Mouse (Mus musculus) neural tube, embryonic 12.5 days (tissue): ENCODE measurements around the gene Corin. TPM values are rescaled to one million over a fixed set of nuclear protein-coding genes. Genes with fewer than 3 reads are reported as not detected.

ENCODE experiments used
- ATAC-seq: fragments of 200-750 bp; cut with Nextera tagmentation; 2 replicates; pipeline ENCODE4 v1.8.0; 2017; ENCODE audit warnings: low read depth, mild to moderate bottlenecking, moderate TSS enrichment, moderate library complexity; ENCODE audit not compliant: low FRiP score
- H3K27ac ChIP-seq: fragments of 300-500 bp; sonication (generic); 2 replicates; pipeline ENCODE4 v1.5.1; 2016
- H3K27me3 ChIP-seq: fragments of 300-500 bp; sonication (generic); replicated peaks from 2 replicates; pipeline ENCODE4 v1.6.1; 2016; ENCODE audit warnings: mild to moderate bottlenecking
- H3K36me3 ChIP-seq: fragments of 300-500 bp; sonication (generic); 2 replicates; pipeline ENCODE4 v1.6.1; 2016; ENCODE audit warnings: mild to moderate bottlenecking
- H3K4me1 ChIP-seq: fragments of 300-500 bp; sonication (generic); 2 replicates; pipeline ENCODE4 v1.6.1; 2016
- H3K4me2 ChIP-seq: fragments of 300-500 bp; sonication (generic); replicated peaks from 2 replicates; pipeline ENCODE4 v1.6.1; 2016; ENCODE audit warnings: mild to moderate bottlenecking
- H3K4me3 ChIP-seq: fragments of 300-500 bp; sonication (generic); 2 replicates; pipeline ENCODE4 v1.5.1; 2016
- H3K9ac ChIP-seq: fragments of 300-500 bp; sonication (generic); 2 replicates; pipeline ENCODE4 v1.6.1; 2016; ENCODE audit warnings: mild to moderate bottlenecking
- H3K9me3 ChIP-seq: fragments of 300-500 bp; sonication (generic); 2 replicates; pipeline ENCODE4 v1.6.1; 2016; ENCODE audit warnings: mild to moderate bottlenecking
- WGBS: fragments of 180-500 bp; shearing (Covaris S2); methylation state at CpG from one replicate; pipeline ENCODE4 v1.1.7; 2016; 5-methylcytosine and 5-hydroxymethylcytosine counted together
- polyA plus RNA-seq: library from polyadenylated mRNA; unstranded; fragments of >200 nt; fragmentation: Nextera tagmentation; extraction: Ambion mirVana; gene quantifications from 2 replicates; pipeline ENCODE4 v1.2.1, GENCODE M21; 2016

Corin gene
- polyA plus RNA-seq, 1 experiment from 2014 or later, result 3.2 TPM

DNA sequence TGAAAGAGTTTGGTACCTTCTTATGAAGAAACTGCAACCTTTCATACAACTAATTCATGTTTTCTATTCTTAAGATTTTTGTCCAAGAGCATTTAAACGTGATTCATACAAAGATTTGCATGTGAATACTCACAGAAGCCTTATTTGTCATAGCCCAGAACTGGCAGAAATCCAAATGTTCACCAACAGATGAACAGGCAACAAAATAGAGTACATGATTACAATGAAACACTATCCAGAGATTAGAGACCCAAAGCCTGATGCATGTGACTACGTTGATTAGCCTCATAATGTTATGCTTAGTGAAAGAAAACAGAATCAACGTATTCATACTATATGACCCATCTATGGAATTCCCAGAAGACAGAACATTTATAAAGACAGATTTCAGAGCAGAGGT lies 140.4 kb downstream of the Corin start:
- 76% methylated on average over 3 of the region's 3 CpGs for WGBS
- H3K27me3 ChIP-seq, result no peaks in the 10 kb centered on the region
- no peak for ATAC-seq
- H3K4me2 ChIP-seq, result no peak overlapping the region
- no peak overlapping the region for H3K4me3 ChIP-seq
- H3K36me3 ChIP-seq, result no peaks in the 10 kb centered on the region
- no peaks in the 10 kb centered on the region for H3K4me1 ChIP-seq
- H3K9ac ChIP-seq, result no peak overlapping the region
- no peaks in the 10 kb centered on the region for H3K9me3 ChIP-seq
- no peak overlapping the region for H3K27ac ChIP-seq

DNA sequence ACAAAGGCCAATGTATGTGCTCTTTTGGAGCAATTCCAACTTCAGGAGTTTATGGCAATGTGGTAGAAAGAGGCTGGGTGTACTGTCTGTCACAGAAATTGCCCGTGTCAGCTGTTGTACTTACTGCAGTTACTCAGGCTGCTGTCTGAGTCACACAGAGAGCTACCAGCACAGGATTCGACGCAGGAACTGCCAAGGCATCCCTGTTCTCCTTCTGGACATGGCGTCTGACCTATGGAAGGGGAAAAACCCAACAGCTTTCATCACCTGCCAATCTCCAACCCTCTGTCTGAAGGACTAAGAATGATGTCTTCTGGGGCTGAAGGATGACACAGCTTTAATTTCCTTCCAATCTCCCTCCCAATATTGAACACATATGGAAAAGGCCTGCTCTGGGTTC lies 150.5 kb downstream of the Corin start:
- no peak for ATAC-seq
- Histone ChIP-seq H3K9me3 (no peaks in the 10 kb centered on the region), H3K27ac (no peak overlapping the region), H3K36me3 (no peaks in the 10 kb centered on the region), H3K27me3 (no peaks in the 10 kb centered on the region), H3K4me3 (no peak overlapping the region), H3K9ac (no peak overlapping the region), H3K4me1 (no peaks in the 10 kb centered on the region), H3K4me2 (no peak overlapping the region)
- WGBS, result 81% methylated on average over 4 of the region's 4 CpGs

DNA sequence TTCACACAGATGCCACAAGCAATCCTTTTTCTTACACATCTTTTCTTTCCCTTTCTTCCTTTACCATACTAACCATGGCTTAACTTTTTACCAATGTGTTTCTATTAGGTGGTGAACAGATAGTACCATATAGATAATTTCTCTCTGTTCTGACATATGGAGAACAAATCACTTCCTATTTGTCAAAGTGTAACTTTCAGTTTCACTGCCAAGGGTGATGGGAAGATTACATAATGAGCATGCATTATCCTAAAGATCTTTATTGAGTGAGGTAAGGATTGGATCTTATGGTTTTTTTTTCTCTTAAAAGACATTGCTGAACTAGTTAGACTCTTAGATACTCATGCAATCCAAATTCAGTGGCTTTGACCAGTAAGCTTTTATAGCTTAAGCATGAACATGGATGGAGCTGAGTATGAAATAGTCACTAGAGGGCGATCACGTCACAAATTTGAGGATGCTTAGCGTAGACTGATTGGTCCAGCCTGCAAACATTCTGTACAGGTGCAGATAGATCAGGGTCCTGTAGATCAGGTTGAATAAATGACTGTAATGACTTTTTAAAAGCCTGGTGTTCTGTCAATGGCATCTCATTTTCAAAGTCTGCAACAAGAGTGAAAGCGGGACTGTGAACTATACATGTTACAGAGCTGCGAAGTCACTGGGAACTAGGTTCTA lies 154.1 kb downstream of the Corin start:
- Histone ChIP-seq H3K9me3 (no peaks in the 10 kb centered on the region), H3K9ac (no peak overlapping the region), H3K4me3 (no peak overlapping the region), H3K4me1 (no peaks in the 10 kb centered on the region), H3K36me3 (no peaks in the 10 kb centered on the region), H3K27ac (no peak overlapping the region), H3K27me3 (no peaks in the 10 kb centered on the region), H3K4me2 (no peak overlapping the region)
- peak; percentile 94 for ATAC-seq
- WGBS, result 34% methylated on average over 5 of the region's 5 CpGs

DNA sequence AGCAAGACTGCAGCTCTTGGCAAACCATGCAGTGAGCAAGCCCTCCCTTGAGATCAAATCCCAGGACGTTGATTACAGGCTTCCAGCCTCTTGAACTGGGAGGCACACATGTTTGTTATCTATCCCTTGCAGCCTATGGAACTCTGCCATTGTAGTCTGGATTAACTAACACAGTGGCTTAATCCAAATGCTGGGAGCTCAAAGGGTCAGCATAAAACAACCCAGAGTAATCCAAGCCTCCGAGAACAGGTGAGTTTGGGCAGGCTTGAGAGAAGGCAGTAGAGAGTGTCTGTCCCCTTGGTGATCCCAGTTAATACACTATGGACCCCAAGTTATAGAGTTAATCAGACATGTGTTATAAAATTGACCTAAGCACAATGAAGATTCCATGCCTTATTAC lies 155.7 kb downstream of the Corin start:
- ATAC-seq, result no peak
- no peak overlapping the region for H3K9ac ChIP-seq
- no peaks in the 10 kb centered on the region for H3K9me3 ChIP-seq
- H3K4me1 ChIP-seq, result no peaks in the 10 kb centered on the region
- no peak overlapping the region for H3K4me2 ChIP-seq
- no peak overlapping the region for H3K27ac ChIP-seq
- H3K4me3 ChIP-seq, result no peak overlapping the region
- H3K36me3 ChIP-seq, result no peaks in the 10 kb centered on the region
- no peaks in the 10 kb centered on the region for H3K27me3 ChIP-seq
- 76% methylated on average over 2 of the region's 2 CpGs for WGBS

DNA sequence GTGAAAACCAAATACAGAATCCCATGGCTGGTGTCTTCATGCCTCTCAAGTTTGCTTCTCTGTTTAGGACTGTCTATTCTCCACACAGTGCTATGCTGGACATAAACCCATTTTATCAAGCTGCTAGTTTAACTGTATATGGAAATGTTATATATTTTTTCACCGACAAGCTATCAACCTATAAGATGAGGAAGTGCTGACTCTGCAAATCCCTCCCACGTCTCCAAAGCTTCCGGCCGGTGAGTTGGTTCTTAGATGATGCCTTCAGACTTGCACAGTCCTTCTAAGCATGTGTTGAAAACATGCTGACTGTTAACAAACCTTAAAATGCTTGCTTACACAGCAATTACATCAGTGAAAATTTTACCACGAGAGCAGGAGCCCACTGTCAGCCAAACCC lies 168.4 kb downstream of the Corin start:
- H3K36me3 ChIP-seq, result no peaks in the 10 kb centered on the region
- H3K9me3 ChIP-seq, result no peaks in the 10 kb centered on the region
- H3K9ac ChIP-seq, result no peak overlapping the region
- no peak overlapping the region for H3K4me3 ChIP-seq
- WGBS, result 86% methylated on average over 5 of the region's 5 CpGs
- H3K4me1 ChIP-seq, result no peaks in the 10 kb centered on the region
- no peak for ATAC-seq
- H3K4me2 ChIP-seq, result no peak overlapping the region
- H3K27ac ChIP-seq, result no peak overlapping the region
- no peaks in the 10 kb centered on the region for H3K27me3 ChIP-seq

DNA sequence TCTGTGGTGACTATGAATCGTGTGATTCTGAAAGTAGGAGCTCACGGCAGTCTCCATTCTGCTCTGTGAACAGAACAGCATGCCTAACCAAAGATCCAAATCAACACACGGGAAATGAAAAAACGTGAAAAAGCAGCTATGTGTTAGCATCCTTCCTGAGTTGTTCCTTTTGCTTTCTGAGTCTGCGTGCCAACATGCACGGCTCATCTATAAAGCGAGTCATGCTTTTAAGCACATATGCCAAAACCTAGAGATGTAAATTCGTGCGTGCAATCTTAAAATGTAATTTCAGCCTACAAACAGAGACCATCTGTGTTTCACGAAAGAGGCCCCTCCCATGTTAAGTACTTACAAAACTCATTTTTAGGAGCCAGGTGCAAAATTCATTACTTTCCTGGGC lies 171.4 kb downstream of the Corin start:
- no peak overlapping the region for H3K4me2 ChIP-seq
- H3K27ac ChIP-seq, result no peak overlapping the region
- no peaks in the 10 kb centered on the region for H3K36me3 ChIP-seq
- no peaks in the 10 kb centered on the region for H3K27me3 ChIP-seq
- WGBS, result 90% methylated on average over 10 of the region's 10 CpGs
- no peak overlapping the region for H3K9ac ChIP-seq
- no peak for ATAC-seq
- H3K4me1 ChIP-seq, result no peaks in the 10 kb centered on the region; the same call in 1 of the 2 replicates
- no peaks in the 10 kb centered on the region for H3K9me3 ChIP-seq
- H3K4me3 ChIP-seq, result no peak overlapping the region

DNA sequence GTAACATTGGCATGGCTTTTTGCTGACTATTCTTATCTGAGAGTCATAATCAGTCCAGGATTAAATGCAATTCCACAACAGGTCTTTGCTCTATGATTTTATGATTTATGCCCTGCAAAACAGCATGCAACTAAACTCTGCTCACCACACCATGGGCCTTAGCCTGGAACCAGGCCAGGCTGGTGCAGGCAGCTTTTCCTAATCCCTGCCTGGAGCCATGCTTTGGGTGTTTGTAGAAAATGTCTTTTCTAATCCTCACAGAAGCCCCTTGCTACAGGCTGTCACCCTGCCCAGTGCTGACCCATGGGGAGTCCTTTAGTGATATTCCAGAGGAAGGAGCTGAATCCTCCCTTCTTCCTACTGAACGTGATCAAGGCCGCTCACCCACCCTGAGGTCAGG lies 173.1 kb downstream of the Corin start:
- 52% methylated on average over 2 of the region's 2 CpGs for WGBS
- Histone ChIP-seq H3K27ac (no peak overlapping the region), H3K27me3 (no peaks in the 10 kb centered on the region), H3K9ac (no peak overlapping the region), H3K4me3 (no peak overlapping the region), H3K9me3 (no peaks in the 10 kb centered on the region), H3K4me2 (no peak overlapping the region), H3K36me3 (no peaks in the 10 kb centered on the region), H3K4me1 (no peaks in the 10 kb centered on the region; the same call in 1 of the 2 replicates)
- no peak for ATAC-seq

DNA sequence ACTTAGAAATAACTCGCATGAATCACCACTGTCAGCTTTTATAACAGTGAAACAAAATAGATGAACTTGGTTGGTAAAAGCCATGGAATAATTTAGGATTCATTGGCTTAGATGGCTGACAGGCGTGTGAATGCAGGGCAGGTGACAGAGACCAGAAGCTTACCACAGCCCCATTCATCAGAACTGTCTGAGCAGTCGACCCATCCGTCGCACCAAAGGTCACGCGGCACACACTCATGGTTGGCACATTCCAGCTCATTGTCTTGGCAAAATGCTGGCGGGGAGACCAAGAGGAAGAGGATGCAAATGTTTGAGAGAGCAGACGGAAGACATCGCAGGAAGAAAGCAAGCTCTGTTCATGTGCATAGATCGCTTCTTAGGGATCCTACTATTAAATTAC lies 173.6 kb downstream of the Corin start:
- Histone ChIP-seq H3K36me3 (no peaks in the 10 kb centered on the region), H3K4me2 (no peak overlapping the region), H3K4me3 (no peak overlapping the region), H3K4me1 (no peaks in the 10 kb centered on the region; the same call in 1 of the 2 replicates), H3K9me3 (no peaks in the 10 kb centered on the region), H3K27ac (no peak overlapping the region), H3K9ac (no peak overlapping the region), H3K27me3 (no peaks in the 10 kb centered on the region)
- no peak for ATAC-seq
- 52% methylated on average over 11 of the region's 11 CpGs for WGBS

DNA sequence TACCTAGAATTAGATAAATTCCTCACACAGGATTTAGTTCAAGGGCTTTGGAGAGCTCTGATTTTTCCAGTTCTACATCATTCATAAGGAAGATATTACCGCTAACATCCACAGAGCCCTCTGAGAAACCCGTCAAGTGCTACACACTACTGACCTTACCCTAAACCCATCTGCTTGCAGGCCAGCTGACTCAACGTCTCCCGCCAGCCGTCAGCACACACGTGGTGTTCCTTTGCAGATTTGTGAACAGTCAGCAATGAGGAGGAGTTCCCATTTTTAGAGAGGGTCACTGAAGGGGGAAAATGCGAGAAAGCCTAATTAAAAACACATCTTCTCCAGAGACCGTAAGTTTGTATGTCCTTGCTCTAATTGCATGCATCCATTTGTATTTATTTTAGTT lies 174.8 kb downstream of the Corin start:
- Histone ChIP-seq H3K4me2 (no peak overlapping the region), H3K27ac (no peak overlapping the region), H3K9ac (no peak overlapping the region), H3K4me3 (no peak overlapping the region), H3K9me3 (no peaks in the 10 kb centered on the region), H3K4me1 (no peaks in the 10 kb centered on the region; the same call in 1 of the 2 replicates), H3K36me3 (no peaks in the 10 kb centered on the region), H3K27me3 (no peaks in the 10 kb centered on the region)
- WGBS, result 65% methylated on average over 8 of the region's 8 CpGs
- 0 out of 2 replicates have a peak, but pooled peaks have one; percentile 33 for ATAC-seq

DNA sequence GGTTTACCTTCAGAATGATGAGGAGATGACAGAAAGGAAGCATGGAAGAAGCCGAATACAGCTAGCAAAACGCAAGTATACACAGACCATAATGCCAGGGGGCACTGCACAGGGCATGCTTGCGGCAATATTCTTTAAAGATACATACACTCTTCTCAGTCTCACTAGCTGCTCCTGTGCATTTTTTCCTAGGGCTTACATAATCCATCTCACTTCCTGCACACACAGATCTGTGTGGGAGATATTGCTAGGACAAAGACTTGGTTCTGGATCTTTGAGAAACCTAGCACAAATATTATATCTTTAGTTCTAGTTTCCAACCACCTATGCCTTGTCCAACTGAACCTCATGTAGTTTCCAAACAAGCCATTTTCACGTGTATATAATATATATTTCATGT lies 189.0 kb downstream of the Corin start:
- H3K9ac ChIP-seq, result no peak overlapping the region
- H3K9me3 ChIP-seq, result no peaks in the 10 kb centered on the region
- 77% methylated on average over 4 of the region's 4 CpGs for WGBS
- no peaks in the 10 kb centered on the region for H3K4me1 ChIP-seq
- no peak for ATAC-seq
- no peaks in the 10 kb centered on the region for H3K36me3 ChIP-seq
- H3K4me2 ChIP-seq, result no peak overlapping the region
- no peak overlapping the region for H3K4me3 ChIP-seq
- no peak overlapping the region for H3K27ac ChIP-seq
- H3K27me3 ChIP-seq, result no peaks in the 10 kb centered on the region

DNA sequence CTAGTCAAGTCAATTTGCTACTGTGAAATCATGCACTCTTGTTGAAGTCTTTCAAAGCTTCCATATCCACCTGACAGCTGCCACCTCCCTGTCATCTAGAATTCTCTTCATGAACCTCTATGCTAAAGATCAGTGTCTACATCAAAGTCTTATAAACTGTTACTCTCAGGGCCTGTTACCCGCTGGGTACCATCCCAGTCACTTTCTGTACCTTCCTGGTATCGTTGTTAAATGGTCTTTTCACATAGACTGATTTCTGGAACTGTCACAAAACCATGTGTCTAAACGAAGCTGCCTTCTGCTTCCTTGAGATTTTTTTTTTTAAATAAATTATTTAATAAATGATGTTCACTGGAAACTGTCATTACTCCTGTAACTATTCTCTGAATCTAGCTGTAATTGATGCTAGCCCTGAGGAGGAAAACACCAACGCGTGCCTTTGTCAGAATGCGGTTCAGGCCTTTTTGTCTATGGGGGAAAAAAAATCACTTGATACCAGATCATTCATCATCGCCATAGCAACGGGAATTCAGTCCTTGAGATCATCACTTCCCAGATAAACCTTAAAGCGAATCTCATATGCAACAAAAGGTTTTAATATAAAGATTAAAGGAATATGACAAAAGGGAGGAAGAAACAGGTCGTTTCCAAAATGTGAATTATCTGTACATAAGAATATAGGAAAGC lies 205.7 kb downstream of the Corin start:
- Histone ChIP-seq H3K27ac (no peak overlapping the region), H3K9me3 (no peaks in the 10 kb centered on the region), H3K4me1 (no peaks in the 10 kb centered on the region), H3K4me3 (no peak overlapping the region), H3K36me3 (no peaks in the 10 kb centered on the region), H3K9ac (no peak overlapping the region), H3K4me2 (no peak overlapping the region), H3K27me3 (no peaks in the 10 kb centered on the region)
- ATAC-seq, result no peak
- WGBS, result 80% methylated on average over 10 of the region's 10 CpGs

DNA sequence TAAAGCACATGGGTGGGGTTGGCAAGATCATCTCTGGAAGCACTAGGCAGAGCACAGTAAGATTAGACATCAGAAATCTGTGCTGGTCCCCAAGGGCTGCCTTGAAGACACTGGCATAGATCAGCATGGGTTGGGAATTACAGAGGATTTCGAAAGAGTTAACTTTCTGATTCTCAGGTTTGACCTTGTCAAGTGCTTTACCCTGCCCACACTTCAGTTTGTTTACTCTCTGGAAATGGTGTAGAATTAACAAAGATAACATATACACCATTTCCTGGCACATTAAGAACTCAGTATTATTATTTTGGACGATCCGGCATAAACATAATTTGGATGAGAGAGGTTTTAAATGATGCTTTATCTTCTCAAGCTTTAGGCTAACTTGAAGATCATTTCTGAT lies 219.2 kb downstream of the Corin start:
- no peak for ATAC-seq
- H3K4me1 ChIP-seq, result no peaks in the 10 kb centered on the region
- 90% methylated on average over 3 of the region's 3 CpGs for WGBS

DNA sequence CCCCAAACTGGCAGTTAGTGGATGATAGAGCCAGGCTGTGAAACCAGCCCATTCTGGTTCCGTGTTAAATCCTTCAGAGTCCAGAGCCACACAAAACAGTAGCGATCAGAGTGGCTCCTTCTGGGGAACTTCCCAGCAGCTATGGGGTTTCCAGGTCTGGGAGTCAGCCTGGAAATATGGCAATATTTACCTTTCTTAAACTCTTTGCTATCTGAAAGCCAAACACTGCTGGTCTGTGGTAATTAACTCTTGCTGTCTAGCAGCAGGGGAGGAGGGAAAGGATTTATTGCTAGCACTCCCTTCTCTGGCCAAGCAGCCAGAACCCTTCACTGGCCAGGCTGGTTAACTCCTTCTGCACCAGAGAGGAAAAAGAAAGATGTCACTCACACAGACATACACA lies 221.4 kb downstream of the Corin start:
- Histone ChIP-seq H3K4me3 (no peak overlapping the region), H3K27ac (no peak overlapping the region), H3K27me3 (no peaks in the 10 kb centered on the region), H3K9me3 (no peaks in the 10 kb centered on the region), H3K36me3 (no peaks in the 10 kb centered on the region), H3K4me2 (no peak overlapping the region), H3K9ac (no peak overlapping the region), H3K4me1 (no peaks in the 10 kb centered on the region)
- no peak for ATAC-seq
- 24% methylated on average over 2 of the region's 2 CpGs for WGBS

More for the DNA sequence above, 219.2 kb downstream of the Corin start:
- Histone ChIP-seq H3K4me3 (no peak overlapping the region), H3K9me3 (no peaks in the 10 kb centered on the region), H3K9ac (no peak overlapping the region), H3K4me2 (no peak overlapping the region), H3K27ac (no peak overlapping the region), H3K27me3 (no peaks in the 10 kb centered on the region), H3K36me3 (peaks cover 7% of the 10 kb centered on the region; the same call in 1 of the 2 replicates)
